Mouse (Mus musculus): ENCODE measurements around the gene Spata2l.
"Not testable (repeated sequence)": the region's sequence is repeated elsewhere in the genome, so short reads cannot be mapped to it uniquely, and the experiment has no call there.

Gene Spata2l

DNA sequence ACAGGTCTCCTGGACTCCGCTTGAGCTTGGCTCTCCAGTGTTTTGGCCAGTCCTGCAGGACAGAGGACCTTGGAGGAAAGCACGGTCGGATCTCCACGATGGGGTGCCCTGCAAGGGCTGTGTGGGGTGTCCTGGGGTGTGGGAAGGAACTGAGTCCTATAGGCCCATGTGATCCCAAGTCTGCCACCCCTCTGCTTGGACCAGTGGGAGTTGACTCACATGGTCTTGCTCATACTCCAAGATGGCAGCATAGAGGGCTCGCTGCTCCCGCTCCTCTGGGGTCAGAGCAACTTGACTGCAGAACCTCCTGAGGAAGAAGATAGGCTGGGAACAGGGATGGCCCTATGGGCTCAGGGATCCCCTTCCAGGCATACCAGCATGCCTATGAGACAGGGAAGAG, 11.7 kb upstream of the Spata2l start:
- in situ Hi-C loops (cut with MseI, MboI) = no loop called here

DNA sequence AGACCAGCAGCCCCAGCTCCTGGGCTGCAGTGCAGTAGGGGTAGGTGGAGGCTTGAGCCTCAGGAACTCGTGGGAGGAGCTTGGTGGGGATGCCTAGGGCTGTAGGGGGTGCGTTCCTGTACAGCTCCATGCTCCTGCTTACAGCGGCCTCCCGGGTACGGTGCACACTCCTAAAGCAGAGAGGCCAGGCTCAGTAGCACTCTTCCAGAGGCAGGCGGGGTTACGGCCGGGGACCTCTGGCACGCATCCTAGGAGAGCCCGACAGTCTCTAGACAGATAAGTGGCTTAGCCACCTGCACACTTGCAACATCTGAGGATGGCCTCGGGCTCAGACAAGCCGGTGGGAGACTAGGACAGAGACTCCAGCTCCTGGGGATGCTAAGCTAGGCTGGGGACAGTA, 9.5 kb upstream of the Spata2l start:
- in situ Hi-C loops (cut with MseI, MboI) = no loop called here

GRCm38 (mm10) chr8:123244382-123244781, 8.3 kb upstream of the Spata2l start:
- in situ Hi-C loops (cut with MseI, MboI) = no loop called here

GRCm38 (mm10) chr8:123243053-123243452, 7.0 kb upstream of the Spata2l start:
- in situ Hi-C loops (cut with MseI, MboI) = no loop called here

- in situ Hi-C loops (cut with MseI, MboI) = no loop called here
Observed at GRCm38 (mm10) chr8:123242107-123242923, 6.3 kb upstream of the Spata2l start.

DNA sequence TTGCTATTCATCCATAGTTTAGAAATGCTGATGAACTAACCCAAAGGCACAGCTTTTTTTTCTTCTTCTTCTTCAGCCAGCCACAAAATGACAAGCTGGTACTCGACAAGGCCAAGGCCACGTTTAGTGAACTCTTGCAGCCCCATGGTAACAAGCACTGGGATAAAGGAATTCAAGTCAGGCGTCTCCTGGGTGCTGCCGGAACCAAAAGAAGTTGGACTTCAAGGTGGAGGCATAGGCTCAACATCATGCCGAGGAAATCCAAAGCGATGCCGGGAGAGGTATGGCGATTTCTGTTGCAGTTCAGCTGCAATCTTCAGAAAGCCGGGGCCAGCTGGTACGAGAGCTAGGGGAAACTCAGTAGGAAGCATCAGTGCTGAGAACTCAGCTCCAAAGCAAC, 3.4 kb upstream of the Spata2l start:
- in situ Hi-C loops (cut with MseI, MboI) = no loop called here

GRCm38 (mm10) chr8:123234918-123235519, 1.0 kb downstream of the Spata2l start:
- in situ Hi-C loops (cut with MseI, MboI) = no loop called here

DNA sequence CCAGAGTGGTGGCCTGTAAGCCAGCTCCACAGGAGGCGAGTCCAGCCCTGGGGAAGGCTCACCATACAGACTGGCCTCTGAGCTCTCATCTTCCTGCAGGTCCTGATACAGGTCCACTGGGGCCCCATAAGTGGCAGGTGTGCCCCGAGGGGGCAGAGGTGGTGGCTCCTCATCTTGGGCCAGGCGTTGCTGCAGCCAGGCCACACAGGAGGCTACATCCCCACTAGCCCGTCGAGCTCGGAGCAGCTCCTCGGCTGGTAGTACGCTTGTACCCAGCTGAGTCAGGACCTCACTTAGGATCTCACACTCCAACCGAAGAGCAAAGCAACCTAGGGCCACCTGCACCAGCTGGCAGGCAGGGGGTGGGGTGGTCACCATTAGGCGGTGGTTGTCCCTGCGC, 2.3 kb downstream of the Spata2l start:
- in situ Hi-C loops (cut with MseI, MboI) = no loop called here

DNA sequence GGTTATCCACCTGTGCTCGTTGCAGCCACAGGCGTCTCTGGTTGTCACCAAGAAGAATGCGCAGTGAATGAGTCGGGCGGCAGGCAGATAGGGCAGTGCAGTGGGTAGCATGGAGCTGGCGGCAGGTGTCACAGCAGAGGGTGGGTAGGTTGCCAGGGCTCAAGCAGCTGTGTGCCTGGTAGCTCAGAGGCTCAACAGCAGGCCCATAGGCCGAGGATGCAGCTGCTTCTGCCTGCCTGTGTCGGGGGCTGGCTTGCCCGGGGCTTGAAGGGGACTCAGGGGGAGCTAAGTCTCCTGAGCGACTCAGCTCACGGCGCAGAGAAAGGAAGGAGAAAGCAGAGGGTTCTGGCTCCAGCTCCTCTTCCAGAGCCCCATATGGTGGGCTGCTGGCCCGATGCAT, 2.7 kb downstream of the Spata2l start:
- in situ Hi-C loops (cut with MseI, MboI) = no loop called here

DNA sequence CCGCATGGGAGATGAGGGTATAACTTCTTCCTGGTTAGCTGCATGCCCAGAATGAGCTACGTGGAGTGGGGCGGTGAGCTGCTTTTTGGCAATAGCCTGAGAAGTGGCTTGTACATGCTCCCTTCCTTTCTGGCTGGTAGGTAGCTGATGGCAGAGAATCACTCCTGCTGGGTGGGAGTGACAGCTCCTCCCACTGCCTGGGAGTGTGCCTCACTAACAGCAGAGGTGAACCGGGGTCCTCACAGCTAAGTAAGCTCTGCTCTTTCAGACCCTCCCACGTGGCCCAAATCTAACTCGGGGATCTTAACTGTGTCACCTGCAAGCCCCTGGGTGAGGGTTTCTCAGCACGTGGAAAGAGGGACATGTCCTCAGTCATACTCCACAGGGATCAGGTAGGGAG, 3.5 kb downstream of the Spata2l start:
- in situ Hi-C loops (cut with MseI, MboI) = no loop called here

- in situ Hi-C loops (cut with MseI, MboI) = no loop called here
Observed at GRCm38 (mm10) chr8:123231742-123232141, 4.3 kb downstream of the Spata2l start.

- in situ Hi-C loops (cut with MseI, MboI) = not testable (repeated sequence)
Observed at GRCm38 (mm10) chr8:123230326-123230725, 5.7 kb downstream of the Spata2l start.

DNA sequence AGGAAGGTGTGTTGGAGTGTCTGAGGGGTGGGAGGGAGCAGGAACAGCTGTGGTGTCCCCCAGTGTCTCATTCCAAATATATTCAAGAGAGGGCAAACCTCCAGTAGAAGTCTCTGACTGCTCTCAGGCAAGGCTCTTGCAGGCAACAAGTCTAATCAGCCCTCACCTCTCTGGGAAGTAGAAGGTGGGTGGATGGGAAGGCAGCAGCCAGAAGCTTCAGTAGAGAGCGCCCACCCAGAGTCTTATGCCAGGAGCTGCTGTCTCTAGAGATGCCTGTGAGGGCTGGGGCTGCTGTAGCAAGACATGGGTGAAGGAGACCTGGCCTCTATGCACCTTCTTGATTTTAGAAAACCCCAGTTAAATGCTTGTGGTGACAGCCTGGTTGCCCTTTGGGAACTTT, 7.6 kb downstream of the Spata2l start:
- in situ Hi-C loops (cut with MseI, MboI) = no loop called here

DNA sequence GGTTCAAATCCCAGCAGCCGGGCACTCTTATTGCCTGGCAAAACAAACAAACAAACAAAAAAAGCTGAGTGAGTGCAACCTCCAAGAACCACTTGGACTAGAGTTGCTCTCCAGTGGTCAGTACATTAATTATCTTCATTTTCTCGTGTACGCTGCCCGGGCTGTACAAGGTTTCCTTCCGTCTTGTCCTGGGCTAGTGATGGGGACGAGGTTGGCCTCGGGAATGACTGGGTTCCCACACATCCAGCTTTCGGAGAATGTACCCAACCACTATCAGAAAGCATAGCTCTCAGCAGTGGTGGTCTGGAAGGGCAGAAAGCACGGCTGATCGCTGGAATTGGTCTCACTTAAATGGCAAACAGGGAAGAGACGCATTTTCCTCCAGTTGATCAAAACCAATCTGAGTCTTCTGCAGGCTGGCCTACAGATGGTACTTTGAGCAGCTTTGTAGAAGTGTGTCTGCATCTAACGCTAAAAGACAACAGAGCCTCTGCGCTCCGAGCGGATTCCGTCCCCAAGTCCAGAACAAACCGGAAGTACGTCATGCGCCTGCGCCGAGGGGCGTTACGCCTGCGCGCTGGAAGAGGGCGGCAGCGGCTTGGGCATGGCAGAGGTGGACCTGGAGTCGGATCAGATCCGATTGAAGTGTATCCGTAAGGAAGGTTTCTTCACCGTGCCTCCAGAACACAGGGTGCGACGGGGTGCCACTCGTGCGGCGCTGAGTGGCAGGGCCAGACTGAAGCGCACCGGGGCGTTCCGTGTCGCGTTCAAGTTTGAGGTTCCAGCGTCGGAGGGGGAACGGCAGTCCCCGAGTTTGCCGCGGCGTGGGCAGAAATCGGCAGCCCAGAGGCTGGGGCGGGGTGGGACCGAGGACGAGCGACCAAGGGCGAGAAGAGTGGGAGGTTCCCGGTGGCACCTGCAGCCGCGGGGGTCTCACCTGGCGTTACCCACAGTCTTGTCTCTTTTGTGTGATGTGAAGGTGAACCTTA, 11.5 kb downstream of the Spata2l start, which contains the start of gene Cdk10:
Cdk10 (plus strand) TSS at position 565 of the 989 bp plus-strand sequence.
- in situ Hi-C loops (cut with MseI, MboI) = loop anchor here in 1 of 2 experiments (25.0 kb wide), 1 partner anchor 112 kb away; the partner anchor contains the start of genes Cpne7 and Rpl13

DNA sequence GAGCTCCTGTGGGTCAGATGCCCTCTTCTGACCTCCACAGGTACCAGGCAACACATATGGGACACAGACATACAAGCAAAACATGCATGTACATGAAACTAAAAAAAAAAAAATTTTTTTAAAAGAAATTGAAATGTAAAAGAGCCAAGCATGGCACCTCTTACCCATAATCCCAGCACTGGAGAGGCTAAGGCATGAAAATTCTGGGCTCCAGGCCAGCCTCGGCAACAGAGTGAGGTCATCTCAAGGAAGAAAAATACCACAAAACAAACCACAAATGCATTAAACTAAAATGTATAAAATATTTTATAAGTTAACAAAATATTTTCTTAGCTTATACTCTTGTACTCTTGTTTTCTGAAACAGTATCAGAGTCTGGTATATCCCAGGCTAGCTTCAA, 15.1 kb downstream of the Spata2l start:
- in situ Hi-C loops (cut with MseI, MboI) = loop anchor here in 1 of 2 experiments (25.0 kb wide), 1 partner anchor 109 kb away; the partner anchor contains the start of genes Cpne7 and Rpl13

DNA sequence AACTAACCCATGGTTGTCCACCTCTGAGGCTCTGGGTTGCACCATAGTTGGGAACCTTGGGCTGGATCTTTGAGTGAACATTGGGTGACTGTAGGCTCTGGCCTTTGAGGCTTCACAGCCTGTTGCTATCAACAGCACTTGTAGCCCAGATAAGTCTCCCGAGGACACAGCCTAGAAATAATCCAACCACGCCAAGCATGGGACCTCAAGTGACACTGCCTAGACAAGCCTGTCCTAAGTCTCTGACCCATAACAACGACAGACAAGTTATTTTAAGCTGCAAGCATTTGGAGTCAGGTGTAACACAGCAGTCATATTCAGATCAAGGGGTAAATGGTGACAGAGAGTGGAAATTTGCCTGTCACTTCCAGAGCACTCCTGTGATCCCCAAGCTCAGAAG, 20.6 kb downstream of the Spata2l start:
- in situ Hi-C loops (cut with MseI, MboI) = loop anchor here in 1 of 2 experiments (25.0 kb wide), 1 partner anchor 103 kb away; the partner anchor contains the start of genes Cpne7 and Rpl13

GRCm38 (mm10) chr8:123213118-123213772, 22.8 kb downstream of the Spata2l start:
- in situ Hi-C loops (cut with MseI, MboI) = loop anchor here in 1 of 2 experiments (25.0 kb wide), 1 partner anchor 101 kb away; the partner anchor contains the start of genes Cpne7 and Rpl13

- in situ Hi-C loops (cut with MseI, MboI) = loop anchor here in 1 of 2 experiments (25.0 kb wide), 1 partner anchor 100 kb away; the partner anchor contains the start of genes Cpne7 and Rpl13
Observed at GRCm38 (mm10) chr8:123212321-123213117, 23.5 kb downstream of the Spata2l start, which contains the start of the genes Chmp1a and Spata33. TSS of gene Chmp1a (minus strand) at chr8:123212763. TSS of gene Spata33 (plus strand) at chr8:123212832.

DNA sequence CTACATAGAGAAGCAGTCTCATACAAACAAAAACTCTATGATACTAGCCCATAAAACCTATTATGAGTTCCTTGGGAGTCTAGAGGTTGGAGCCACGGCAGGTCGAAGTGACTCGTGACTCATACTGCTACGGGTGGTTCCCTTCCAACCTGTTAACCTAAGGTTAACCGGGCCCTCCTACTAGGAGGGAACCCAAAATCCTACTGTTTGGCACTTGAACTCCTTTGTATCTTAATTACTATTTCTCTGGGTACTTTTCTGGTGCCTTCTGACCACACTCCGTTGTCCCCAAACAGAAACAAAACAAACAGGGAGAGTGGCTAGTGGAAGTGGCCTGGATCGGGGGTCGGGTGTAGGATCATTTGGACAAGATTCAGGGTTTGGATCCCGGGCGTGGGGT, 24.2 kb downstream of the Spata2l start:
- in situ Hi-C loops (cut with MseI, MboI) = loop anchor here in 1 of 2 experiments (25.0 kb wide), 1 partner anchor 100 kb away; the partner anchor contains the start of genes Cpne7 and Rpl13

- in situ Hi-C loops (cut with MseI, MboI) = loop anchor here in 1 of 2 experiments (25.0 kb wide), 1 partner anchor 91 kb away; the partner anchor contains the start of genes Cpne7 and Rpl13
Observed at GRCm38 (mm10) chr8:123203571-123203970, 32.5 kb downstream of the Spata2l start.
